Mouse (Mus musculus) liver, embryonic 14.5 days (tissue): Measurements from ENCODE around the gene Angel1. TPM values are rescaled to one million over a fixed set of nuclear protein-coding genes. Genes with fewer than 3 reads are reported as not detected.
A peak's percentile ranks its signal among the peaks of the same experiment; 100 is the strongest.

ENCODE experiments used
- ATAC-seq: fragments of 200-750 bp; cut with Nextera tagmentation; 2 replicates; pipeline ENCODE4 v1.8.0; 2017; ENCODE audit warnings: moderate number of reproducible peaks, mild to moderate bottlenecking, moderate library complexity; ENCODE audit not compliant: insufficient read depth
- DNase-seq, 3 experiments: peaks; one replicate each; pipeline ENCODE4 v3.0.0-alpha.2; 2012 to 2013; ENCODE audit warnings: low read depth in 3 of 3, low spot score in 3 of 3
- H3K27ac ChIP-seq: fragments of 300-500 bp; sonication (generic); 2 replicates; pipeline ENCODE4 v1.5.1; 2014; ENCODE audit warnings: moderate library complexity, mild to moderate bottlenecking, control low read depth, inconsistent platforms
- H3K27me3 ChIP-seq: fragments of 300-500 bp; sonication (generic); 2 replicates; pipeline ENCODE4 v1.6.1; 2014; ENCODE audit warnings: mild to moderate bottlenecking, low read length, moderate library complexity; ENCODE audit not compliant: control insufficient read depth, insufficient read depth
- H3K36me3 ChIP-seq: fragments of 300-500 bp; sonication (generic); replicated peaks from 2 replicates; pipeline ENCODE4 v1.6.1; 2014; ENCODE audit warnings: low read depth; ENCODE audit not compliant: control insufficient read depth, insufficient read depth
- H3K4me1 ChIP-seq, 2 experiments: fragments of 200-500 bp in 1 of 2; fragments of 300-500 bp in 1 of 2; sonication (generic) in 1 of 2; replicated peaks; 2 replicates each; pipeline ENCODE4 v1.6.1; 2012 to 2014; ENCODE audit warnings: antibody characterized with exemption in 1 of 2, inconsistent platforms in 1 of 2, low read length in 1 of 2; ENCODE audit not compliant: control insufficient read depth in 2 of 2, insufficient read depth in 2 of 2
- H3K4me2 ChIP-seq: fragments of 300-500 bp; sonication (generic); 2 replicates; pipeline ENCODE4 v1.6.1; 2014; ENCODE audit warnings: low read depth, mild to moderate bottlenecking, control low read depth, moderate library complexity
- H3K4me3 ChIP-seq, 2 experiments: fragments of 200-500 bp in 1 of 2; fragments of 300-500 bp in 1 of 2; sonication (generic) in 1 of 2; 2 replicates each; pipeline ENCODE4 v1.5.1; 2012 to 2014; ENCODE audit warnings: low read depth in 2 of 2, low read length in 2 of 2, mild to moderate bottlenecking in 2 of 2, control low read depth in 1 of 2, inconsistent platforms in 1 of 2, moderate library complexity in 1 of 2; ENCODE audit not compliant: insufficient read depth in 1 of 2
- H3K9ac ChIP-seq: fragments of 300-500 bp; sonication (generic); replicated peaks from 2 replicates; pipeline ENCODE4 v1.6.1; 2014; ENCODE audit warnings: mild to moderate bottlenecking, control low read depth, moderate library complexity
- H3K9me3 ChIP-seq: fragments of 300-500 bp; sonication (generic); 2 replicates; pipeline ENCODE4 v1.6.1; 2016; ENCODE audit warnings: low read length, mixed read lengths; ENCODE audit not compliant: control insufficient read depth
- CTCF ChIP-seq: IDR thresholded peaks from 2 replicates; pipeline ENCODE4 v1.5.1; 2016; ENCODE audit warnings: antibody characterized with exemption, low read depth, control low read depth
- EP300 ChIP-seq: IDR thresholded peaks from 2 replicates; pipeline ENCODE4 v1.6.1; 2016; ENCODE audit warnings: antibody characterized with exemption, low read depth
- WGBS: fragments of 180-500 bp; shearing (Covaris S2); extraction: QIAGEN DNeasy Blood & Tissue Kit; methylation state at CpG from one replicate; pipeline ENCODE4 v1.1.7; 2014; ENCODE audit not compliant: insufficient replicate concordance; 5-methylcytosine and 5-hydroxymethylcytosine counted together
- polyA plus RNA-seq, 2 experiments: library from polyadenylated mRNA; depleted of rRNA in 1 of 2; stranded (reverse) in 1 of 2; unstranded in 1 of 2; fragments of >200 nt; fragmentation: Nextera tagmentation in 1 of 2; extraction: Ambion mirVana in 1 of 2; gene quantifications; 2 replicates each; pipeline versions ENCODE4 v1.2.1 to v1.2.3; 2012 to 2014

Angel1 gene
- polyA plus RNA-seq, 2 experiments = 0.60 to 1.1 TPM

- Histone ChIP-seq H3K9me3 (no peaks in the 10 kb centered on the region), H3K4me1 (peaks cover 0 to 11% of the 10 kb centered on the region in 2 experiments; a peak in 2 of 4 replicates), H3K27me3 (no peaks in the 10 kb centered on the region), H3K4me2 (no peak overlapping the region), H3K36me3 (no peaks in the 10 kb centered on the region), H3K9ac (no peak overlapping the region), H3K27ac (no peak overlapping the region), H3K4me3 (no peak overlapping the region)
- peak; percentile 45; the same call in 1 of the 2 replicates for ATAC-seq
- peak in 1 of 3 experiments; percentile 28 for DNase-seq
- 12% methylated on average over 13 of the region's 13 CpGs for WGBS
- TF ChIP-seq CTCF (no peak), EP300 (no peak)
Measured at GRCm38 (mm10) chr12:86686551-86687330, 39.5 kb downstream of the Angel1 start.

GRCm38 (mm10) chr12:86685275-86685674 is 41.0 kb downstream of the Angel1 start:
- no peak overlapping the region for H3K27ac ChIP-seq
- H3K4me3 ChIP-seq = no peak overlapping the region
- H3K4me1 ChIP-seq = peaks cover 0 to 9% of the 10 kb centered on the region in 2 experiments; a peak in 2 of 4 replicates
- no peak overlapping the region for H3K9ac ChIP-seq
- ATAC-seq = no peak
- H3K27me3 ChIP-seq = peaks cover 1% of the 10 kb centered on the region
- DNase-seq = no peak
- WGBS = 81% methylated on average over 9 of the region's 9 CpGs
- TF ChIP-seq CTCF (no peak), EP300 (no peak)
- H3K9me3 ChIP-seq = no peaks in the 10 kb centered on the region
- no peak overlapping the region for H3K4me2 ChIP-seq
- no peaks in the 10 kb centered on the region for H3K36me3 ChIP-seq

- TF ChIP-seq CTCF = no peak
- TF ChIP-seq EP300 = no peak
- peaks cover 0 to 6% of the 10 kb centered on the region in 2 experiments; a peak in 2 of 4 replicates for H3K4me1 ChIP-seq
- 0 out of 2 replicates have a peak, but pooled peaks have one; percentile 21 for ATAC-seq
Measured at GRCm38 (mm10) chr12:86683698-86684097, 42.6 kb downstream of the Angel1 start.

GRCm38 (mm10) chr12:86682178-86682577 is 44.1 kb downstream of the Angel1 start:
- ATAC-seq (no peak), DNase-seq (no peak)
- no peak for TF ChIP-seq EP300
- no peak overlapping the region for H3K27ac ChIP-seq
- WGBS = 60% methylated on average over 8 of the region's 8 CpGs
- H3K27me3 ChIP-seq = peaks cover 20% of the 10 kb centered on the region
- H3K36me3 ChIP-seq = no peaks in the 10 kb centered on the region
- H3K9ac ChIP-seq = no peak overlapping the region
- peaks cover 0 to 6% of the 10 kb centered on the region in 2 experiments; a peak in 2 of 4 replicates for H3K4me1 ChIP-seq
- H3K4me3 ChIP-seq = no peak overlapping the region
- no peak overlapping the region for H3K4me2 ChIP-seq
- no peaks in the 10 kb centered on the region for H3K9me3 ChIP-seq

More at GRCm38 (mm10) chr12:86683698-86684097, 42.6 kb downstream of the Angel1 start:
- Histone ChIP-seq H3K4me2 (no peak overlapping the region), H3K9me3 (no peaks in the 10 kb centered on the region), H3K27ac (no peak overlapping the region), H3K36me3 (no peaks in the 10 kb centered on the region), H3K27me3 (peaks cover 16% of the 10 kb centered on the region), H3K9ac (no peak overlapping the region), H3K4me3 (no peak overlapping the region)
- no peak for DNase-seq
- 8% methylated on average over 7 of the region's 7 CpGs for WGBS

GRCm38 (mm10) chr12:86681626-86682025 is 44.6 kb downstream of the Angel1 start:
- H3K9me3 ChIP-seq = no peaks in the 10 kb centered on the region
- 54% methylated on average over 9 of the region's 9 CpGs for WGBS
- TF ChIP-seq EP300 = no peak
- TF ChIP-seq CTCF = no peak
- no peak overlapping the region for H3K9ac ChIP-seq
- ATAC-seq = no peak
- H3K27ac ChIP-seq = no peak overlapping the region
- H3K4me3 ChIP-seq = no peak overlapping the region
- H3K4me2 ChIP-seq = no peak overlapping the region
- DNase-seq = no peak
- no peaks in the 10 kb centered on the region for H3K36me3 ChIP-seq
- peaks cover 22% of the 10 kb centered on the region for H3K27me3 ChIP-seq
- H3K4me1 ChIP-seq = peaks cover 0 to 3% of the 10 kb centered on the region in 2 experiments; a peak in 2 of 4 replicates
